25 mouse cellular contexts compared by ENCODE assay signal in genomic region chr5:21320138-21320537, GRCm38 (mm10). TPM values are rescaled to one million over a fixed set of nuclear protein-coding genes. Genes with fewer than 3 reads are reported as not detected.
A peak's percentile ranks its signal among the peaks of the same experiment; 100 is the strongest.
DNase-seq lines count a peak whose midpoint lies in the region; ATAC-seq and TF ChIP-seq lines count a peak whose summit lies in the region.
"Had no signal": no experiment of that assay in that cellular context is flagged by ENCODE, and none has a peak within 500 bp of the region (broad histone marks: within the 10 kb centered on the region; RNA-seq: fewer than 3 reads in every experiment).

No protein-coding gene starts in this region.

- H3K9me3 ChIP-seq in heart, embryonic 10.5 days, result no peaks in the 10 kb centered on the region
- no peaks in the 10 kb centered on the region for H3K9me3 ChIP-seq in heart, embryonic 13.5 days
- no peaks in the 10 kb centered on the region for H3K9me3 ChIP-seq in heart, embryonic 15.5 days (replicated peaks)
- H3K9me3 ChIP-seq: embryonic facial prominence, embryonic 10.5 days; embryonic facial prominence, embryonic 12.5 days; forebrain, embryonic 13.5 days; G1E had no signal

- no peak for DNase-seq in heart, embryonic 10.5 days (ENCODE audit: low spot score)
- no peak for DNase-seq in heart, postnatal 25 days (ENCODE audit: low spot score)
- DNase-seq in heart, adult 2 months, result no peak
- no peak for DNase-seq in heart, adult 18-20 months
- DNase-seq in testis, postnatal 14 days (ENCODE audit: low spot score), result no peak
- DNase-seq: adrenal gland, adult 8-10 months; adrenal gland, postnatal 14 days; adrenal gland, postnatal 36 days; B cell, adult 2 months; cerebellum, adult 11-12 months; cerebellum, adult 2 months; cerebellum, adult 9-10 months; cerebellum, postnatal 10 days; cerebellum, postnatal 25 days had no signal

- no peak for TF ChIP-seq EP300 in heart, adult 2 months (IDR thresholded peaks at IDR 0.05; ENCODE audit: insufficient read depth, low read depth, low read length)

- TF ChIP-seq POLR2A in heart, adult 2 months (IDR thresholded peaks at IDR 0.05; ENCODE audit: insufficient read depth, low read depth, low read length), result no peak
- TF ChIP-seq POLR2A in testis, adult 2 months (IDR thresholded peaks at IDR 0.05; ENCODE audit: control insufficient read depth, low read depth, low read length), result no peak

- no peaks in the 10 kb centered on the region for H3K36me3 ChIP-seq in heart, embryonic 10.5 days
- no peaks in the 10 kb centered on the region for H3K36me3 ChIP-seq in heart, embryonic 13.5 days
- no peaks in the 10 kb centered on the region for H3K36me3 ChIP-seq in heart, adult 2 months (ENCODE audit: control insufficient read depth, insufficient read depth, low read length)
- H3K36me3 ChIP-seq in heart, embryonic 15.5 days, result no peaks in the 10 kb centered on the region
- no peaks in the 10 kb centered on the region for H3K36me3 ChIP-seq in testis, adult 2 months (ENCODE audit: control insufficient read depth, insufficient read depth, low read length)
- H3K36me3 ChIP-seq: embryonic facial prominence, embryonic 10.5 days; embryonic facial prominence, embryonic 12.5 days; G1E had no signal

- no peak overlapping the region for H3K4me3 ChIP-seq in heart, embryonic 10.5 days
- H3K4me3 ChIP-seq in heart, embryonic 13.5 days, result no peak overlapping the region
- H3K4me3 ChIP-seq in heart, adult 2 months, result no peak overlapping the region
- H3K4me3 ChIP-seq in heart, embryonic 15.5 days, result no peak overlapping the region
- H3K4me3 ChIP-seq in testis, adult 2 months (ENCODE audit: control insufficient read depth, low read depth, low read length), result no peak overlapping the region
- H3K4me3 ChIP-seq: embryonic facial prominence, embryonic 10.5 days; embryonic facial prominence, embryonic 12.5 days; forebrain, embryonic 13.5 days had no signal

- no peak for ATAC-seq in heart, embryonic 13.5 days (ENCODE audit: extremely low read depth, insufficient number of reproducible peaks, low FRiP score, low TSS enrichment)
- peak; percentile 62; the same call in 1 of the 2 replicates for ATAC-seq in heart, embryonic 15.5 days (replicated peaks; ENCODE audit: insufficient number of reproducible peaks, insufficient read depth, low FRiP score, low read depth)
- ATAC-seq: activated CD4-positive, CD25-positive, alpha-beta regulatory T cell, adult 4 months; CD4-positive, CD25-positive, alpha-beta regulatory T cell, adult 4 months; forebrain, embryonic 13.5 days; Patski had no signal

- H3K27me3 ChIP-seq in heart, embryonic 10.5 days (ENCODE audit: insufficient read depth, poor library complexity, severe bottlenecking), result no peaks in the 10 kb centered on the region
- no peaks in the 10 kb centered on the region for H3K27me3 ChIP-seq in heart, embryonic 13.5 days (replicated peaks)
- H3K27me3 ChIP-seq in heart, adult 2 months (ENCODE audit: control insufficient read depth, insufficient read depth, low read length), result no peaks in the 10 kb centered on the region
- no peaks in the 10 kb centered on the region for H3K27me3 ChIP-seq in heart, embryonic 15.5 days
- no peaks in the 10 kb centered on the region for H3K27me3 ChIP-seq in testis, adult 2 months (ENCODE audit: control insufficient read depth, insufficient read depth, low read length)
- H3K27me3 ChIP-seq: CH12.LX; embryonic facial prominence, embryonic 12.5 days; forebrain, embryonic 13.5 days had no signal

- H3K27ac ChIP-seq in heart, embryonic 10.5 days, result 0 out of 2 replicates have a peak overlapping the region, but pooled peaks have one; percentile 32
- peak overlapping the region; percentile 44 for H3K27ac ChIP-seq in heart, embryonic 13.5 days (replicated peaks)
- no peak overlapping the region for H3K27ac ChIP-seq in heart, adult 2 months
- H3K27ac ChIP-seq in heart, embryonic 15.5 days, result peak overlapping the region; percentile 35; the same call in 1 of the 2 replicates
- H3K27ac ChIP-seq in testis, adult 2 months (ENCODE audit: control insufficient read depth, insufficient read depth, low read depth, low read length), result peak overlapping the region; percentile 76
- H3K27ac ChIP-seq: embryonic facial prominence, embryonic 10.5 days; embryonic facial prominence, embryonic 12.5 days; forebrain, embryonic 13.5 days had no signal

- H3K4me1 ChIP-seq in heart, embryonic 10.5 days, result peaks cover 22% of the 10 kb centered on the region; the same call in 1 of the 2 replicates
- H3K4me1 ChIP-seq in heart, embryonic 13.5 days, result peaks cover 23% of the 10 kb centered on the region
- H3K4me1 ChIP-seq in heart, adult 2 months (ENCODE audit: control insufficient read depth, insufficient read depth, low read length), result no peaks in the 10 kb centered on the region; the same call in none of the 2 replicates
- H3K4me1 ChIP-seq in heart, embryonic 15.5 days (replicated peaks), result peaks cover 6% of the 10 kb centered on the region
- no peaks in the 10 kb centered on the region for H3K4me1 ChIP-seq in testis, adult 2 months (ENCODE audit: control insufficient read depth, insufficient read depth, low read length)
- H3K4me1 ChIP-seq: embryonic facial prominence, embryonic 10.5 days; embryonic facial prominence, embryonic 12.5 days; forebrain, embryonic 13.5 days had no signal

- no peak overlapping the region for H3K9ac ChIP-seq in heart, embryonic 13.5 days
- no peak overlapping the region for H3K9ac ChIP-seq in heart, adult 2 months (ENCODE audit: low read depth, low read length)
- H3K9ac ChIP-seq in heart, embryonic 15.5 days, result no peak overlapping the region
- H3K9ac ChIP-seq: embryonic facial prominence, embryonic 12.5 days; forebrain, embryonic 13.5 days had no signal

- 53% methylated on average over 2 of the region's 2 CpGs for WGBS in heart, embryonic 10.5 days
- 34% methylated on average over 2 of the region's 2 CpGs for WGBS in heart, embryonic 13.5 days
- 45% methylated on average over 2 of the region's 2 CpGs for WGBS in heart, adult 2 months
- WGBS in heart, embryonic 15.5 days, result 39% methylated on average over 2 of the region's 2 CpGs

- no peak for TF ChIP-seq CTCF in heart, adult 2 months (IDR thresholded peaks at IDR 0.05)
- no peak for TF ChIP-seq CTCF in testis, adult 2 months (IDR thresholded peaks at IDR 0.05; ENCODE audit: control insufficient read depth, insufficient read depth, insufficient replicate concordance, low read depth, low read length)

- no peak overlapping the region for H3K4me2 ChIP-seq in heart, embryonic 13.5 days
- H3K4me2 ChIP-seq in heart, embryonic 15.5 days, result no peak overlapping the region
- H3K4me2 ChIP-seq: embryonic facial prominence, embryonic 12.5 days; forebrain, embryonic 13.5 days had no signal

- intact Hi-C loops in heart, postnatal 25 days (cut with DNase I), result no loop called here
- intact Hi-C loops in heart, adult 2 months (cut with DNase I), result no loop called here

- no peaks in the 10 kb centered on the region for H3K79me2 ChIP-seq in heart, adult 2 months (replicated peaks; ENCODE audit: control insufficient read depth, insufficient read depth, low read length)

RNA-seq across cellular contexts. Expression of gene Fgl2, which starts 52.3 kb away (rescaled TPM):
- 14.0 and 26.0 TPM in 2 replicates for polyA plus RNA-seq in heart, embryonic 10.5 days (2016; fragmentation: Nextera tagmentation; extraction: Ambion mirVana)
- total RNA-seq in heart, postnatal 25 days (2021), result 10 to 100 TPM; 31.9 to 37.7 TPM
- polyA plus RNA-seq in heart, embryonic 13.5 days (2015; fragmentation: Nextera tagmentation; extraction: Ambion mirVana), result 24.5 TPM in 2 replicates
- 10 to 100 TPM; 26.3 to 27.2 TPM for total RNA-seq in heart, adult 2 months (2021)
- 16.9 and 27.0 TPM in 2 replicates for polyA plus RNA-seq in heart, adult 2 months (2012; rRNA removed)
- polyA plus RNA-seq in heart, embryonic 15.5 days (2015; fragmentation: Nextera tagmentation; extraction: Ambion mirVana), result 30.4 and 35.5 TPM in 2 replicates
- total RNA-seq in heart, adult 18-20 months (2021), result 10 to 100 TPM; 16.5 to 22.9 TPM
- 6.5 and 10.0 TPM in 2 replicates for polyA plus RNA-seq in testis, adult 2 months (2012; rRNA removed)
- polyA plus RNA-seq: Patski had no signal
